Mouse (Mus musculus): ENCODE measurements around the gene Fancf.

GRCm38 (mm10) chr7:51880121-51880520 lies 18.1 kb upstream of the Fancf start:
- TF ChIP-seq CTCF (IDR thresholded peaks at IDR 0.05; ENCODE audit: low read depth, low read length) (no peak), POLR2A (IDR thresholded peaks at IDR 0.05; ENCODE audit: insufficient read depth, low read length) (no peak), EP300 (IDR thresholded peaks at IDR 0.05; ENCODE audit: insufficient read depth, low read depth, low read length) (no peak)

Measured in ES-Bruce4 (cell line).